Mouse (Mus musculus) erythroblast, embryonic 14.5 days (primary cell): Measurements from ENCODE around the gene Mapk14.

Source experiments
- GATA1 ChIP-seq: IDR thresholded peaks from 2 replicates; pipeline ENCODE4 v1.6.1; 2012; ENCODE audit warnings: low read length, inconsistent platforms, mixed read lengths
- TAL1 ChIP-seq: IDR thresholded peaks from 3 replicates; pipeline ENCODE4 v1.6.1; 2012; ENCODE audit warnings: low read length, inconsistent platforms, mixed read lengths

DNA sequence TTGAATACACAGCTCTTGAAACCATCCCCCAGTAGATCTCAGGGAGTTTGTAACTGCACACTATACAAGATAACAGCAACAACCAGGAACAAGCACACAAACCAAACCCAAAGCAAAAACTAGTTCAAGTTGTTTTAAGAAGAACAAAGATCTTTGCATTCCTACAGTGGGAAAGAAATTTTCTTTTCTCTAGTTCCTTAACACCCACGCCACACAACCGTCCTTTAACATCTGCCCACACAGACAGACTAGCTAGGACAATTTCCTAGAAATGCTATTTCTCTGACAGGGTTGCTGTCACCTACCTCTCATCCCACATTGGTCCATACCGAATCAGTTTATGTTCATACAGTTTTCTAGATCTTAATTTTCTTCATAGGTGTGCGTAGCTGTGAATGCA lies 105.9 kb downstream of the Mapk14 start:
- TF ChIP-seq GATA1 (no peak), TAL1 (no peak)
